Mouse (Mus musculus): ENCODE data around the gene Rab21. TPM values are rescaled to one million over a fixed set of nuclear protein-coding genes. Genes with fewer than 3 reads are reported as not detected.

The Rab21 gene
- polyA plus RNA-seq, 1 experiment from 2014 or later, result 2.6 TPM

DNA sequence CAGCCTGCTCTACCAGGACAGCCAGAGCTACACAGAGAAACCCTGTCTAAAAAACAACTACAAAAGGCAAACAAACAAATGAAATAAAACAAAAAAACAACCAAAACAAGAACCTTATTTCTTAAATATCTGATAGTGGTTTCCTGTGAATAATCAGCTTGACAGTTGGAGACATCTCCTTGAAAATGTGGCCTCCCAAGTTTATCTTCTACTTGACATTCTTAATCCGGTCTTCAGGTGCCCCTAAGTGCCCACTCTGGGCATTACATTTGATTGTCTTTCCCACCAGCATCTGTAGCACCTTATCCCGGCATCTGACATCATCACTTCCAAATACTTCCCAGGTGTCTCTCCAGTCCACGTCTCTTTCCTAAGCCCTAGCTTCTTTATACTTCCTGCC lies 61.9 kb downstream of the Rab21 start:
- H3K36me3 ChIP-seq, result no peaks in the 10 kb centered on the region
- WGBS, result 78% methylated on average over 3 of the region's 3 CpGs

DNA sequence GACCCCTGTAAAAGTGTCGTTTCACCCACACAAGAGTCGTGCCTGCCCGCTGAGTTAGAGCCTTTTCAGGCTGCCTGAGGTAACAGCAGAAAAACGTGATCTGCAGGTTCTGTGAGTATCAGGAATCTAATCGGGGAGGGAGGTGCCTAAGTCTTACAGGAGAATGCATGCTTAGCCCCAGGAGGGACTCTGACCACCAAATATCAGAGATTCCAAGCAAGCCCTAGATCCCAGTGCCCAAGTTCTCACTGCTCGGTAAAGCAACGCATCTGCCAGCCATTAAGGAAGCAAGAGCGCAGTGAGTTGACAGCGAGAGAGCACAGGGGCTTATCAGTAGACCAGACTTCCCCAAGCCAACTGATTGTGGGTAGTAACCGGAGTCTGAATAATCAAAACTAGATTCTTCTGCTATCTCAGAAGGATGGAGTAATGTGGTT lies 63.1 kb downstream of the Rab21 start:
- DNase-seq (ENCODE audit: low spot score), result peak; percentile 43
- Histone ChIP-seq H3K9me3 (replicated peaks) (no peaks in the 10 kb centered on the region), H3K27me3 (ENCODE audit: low read depth, poor library complexity, severe bottlenecking) (no peaks in the 10 kb centered on the region), H3K4me1 (peaks cover 34% of the 10 kb centered on the region), H3K4me3 (peak overlapping the region; percentile 97), H3K36me3 (no peaks in the 10 kb centered on the region), H3K27ac (peak overlapping the region; percentile 63)
- 13% methylated on average over 10 of the region's 10 CpGs for WGBS

More for the DNA sequence above, 61.9 kb downstream of the Rab21 start:
- H3K27me3 ChIP-seq (ENCODE audit: low read depth, poor library complexity, severe bottlenecking), result no peaks in the 10 kb centered on the region
- no peak for DNase-seq (ENCODE audit: low spot score)
- H3K4me1 ChIP-seq, result peaks cover 26% of the 10 kb centered on the region
- H3K9me3 ChIP-seq (replicated peaks), result no peaks in the 10 kb centered on the region
- H3K4me3 ChIP-seq, result no peak overlapping the region
- no peak overlapping the region for H3K27ac ChIP-seq

DNA sequence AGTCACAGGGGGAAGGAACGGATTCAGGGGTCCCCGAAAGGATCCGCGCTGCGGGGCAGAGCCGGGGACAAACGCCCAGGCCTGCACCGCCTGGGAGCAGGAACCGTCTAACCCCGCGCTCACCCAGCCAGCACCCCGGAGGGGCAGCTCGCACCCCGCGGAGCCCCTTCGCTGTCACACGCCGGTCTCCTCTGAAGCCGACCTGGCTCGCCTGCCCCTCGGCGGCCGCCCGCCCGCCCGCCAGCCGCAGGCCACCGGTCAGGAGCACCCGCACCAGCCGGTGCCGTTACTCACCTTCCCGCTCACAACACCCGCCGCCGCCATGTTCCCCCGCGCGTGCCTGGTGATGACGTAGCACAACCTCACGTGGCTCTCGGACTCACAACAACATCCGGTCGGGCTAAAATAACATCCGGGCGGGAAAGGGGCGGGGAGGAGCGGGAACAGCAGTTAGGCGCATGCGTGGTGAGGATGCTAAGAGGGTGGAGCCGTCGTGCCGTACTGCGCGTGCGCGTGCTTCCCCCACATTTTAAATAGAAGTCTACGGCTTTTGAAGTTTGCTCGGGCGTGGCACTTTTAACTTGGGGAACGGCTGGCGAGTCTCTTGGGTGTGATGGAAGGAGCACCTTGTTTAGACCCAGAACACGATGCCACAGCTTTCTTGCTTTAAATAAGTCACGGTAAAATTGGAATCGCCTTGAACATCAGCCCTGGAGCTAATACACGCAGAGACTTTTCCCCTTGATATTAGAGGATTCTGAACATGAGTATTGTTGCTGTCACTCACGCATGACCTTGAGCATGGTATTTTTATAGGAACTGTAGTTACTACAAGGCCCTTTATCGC lies 64.1 kb downstream of the Rab21 start, which contains the start of gene Tbc1d15:
TSS of gene Tbc1d15 (minus strand) at position 380 of the 847 bp plus-strand sequence.
- no peaks in the 10 kb centered on the region for H3K27me3 ChIP-seq (ENCODE audit: low read depth, poor library complexity, severe bottlenecking)
- peak; percentile 99 for DNase-seq (ENCODE audit: low spot score)
- H3K9me3 ChIP-seq (replicated peaks), result no peaks in the 10 kb centered on the region
- WGBS, result under 1% methylated on average over 67 of the region's 67 CpGs
- peak within 1 kb of the TSS; percentile 97 for H3K4me3 ChIP-seq
- H3K36me3 ChIP-seq, result no peaks in the 10 kb centered on the region
- H3K27ac ChIP-seq, result peak within 1 kb of the TSS; percentile 91
- peaks cover 34% of the 10 kb centered on the region for H3K4me1 ChIP-seq

DNA sequence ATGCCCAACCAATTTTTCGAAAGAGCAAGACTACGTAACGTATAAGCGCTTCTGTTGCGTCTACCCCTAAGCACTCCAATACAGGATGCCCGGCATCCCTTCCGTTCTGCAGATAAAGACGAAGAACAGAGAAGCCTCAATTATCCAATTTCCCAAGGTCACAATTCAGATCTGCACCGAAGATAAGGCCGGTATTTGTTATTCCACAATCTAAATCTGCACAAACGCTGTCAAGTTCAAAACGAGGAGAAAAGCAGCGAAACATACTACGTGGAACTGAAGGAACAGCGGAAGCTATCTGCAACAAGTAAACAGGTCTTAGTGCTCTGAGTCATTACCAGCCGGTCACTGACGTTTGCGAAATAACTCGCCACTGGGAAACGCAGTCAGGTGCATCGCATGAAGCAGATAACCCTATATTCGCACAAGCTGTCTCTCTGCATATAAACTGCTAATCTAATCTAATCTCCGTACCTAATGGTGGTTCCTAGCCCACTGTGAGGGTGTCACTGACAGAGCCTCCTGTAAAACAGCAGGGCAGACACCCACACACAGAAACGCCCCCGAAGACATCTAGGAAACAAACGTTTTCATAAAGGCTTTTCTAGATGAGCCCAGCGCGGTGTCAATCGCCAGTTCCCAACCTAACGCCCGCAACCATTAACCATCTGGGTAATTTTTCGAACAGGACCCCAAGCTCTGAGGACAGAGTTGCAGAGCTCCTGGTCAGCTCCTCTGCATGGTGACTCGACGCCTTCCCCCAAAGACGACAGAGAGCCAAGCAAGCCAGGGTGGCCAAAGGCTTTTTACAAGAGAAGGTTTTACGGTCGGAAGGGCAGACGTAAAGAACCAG lies 64.9 kb downstream of the Rab21 start:
- Histone ChIP-seq H3K27ac (peak overlapping the region; percentile 91), H3K27me3 (ENCODE audit: low read depth, poor library complexity, severe bottlenecking) (no peaks in the 10 kb centered on the region), H3K9me3 (replicated peaks) (no peaks in the 10 kb centered on the region), H3K4me1 (peaks cover 34% of the 10 kb centered on the region), H3K36me3 (no peaks in the 10 kb centered on the region), H3K4me3 (peak overlapping the region; percentile 97)
- no peak for DNase-seq (ENCODE audit: low spot score)
- WGBS, result 34% methylated on average over 38 of the region's 38 CpGs

DNA sequence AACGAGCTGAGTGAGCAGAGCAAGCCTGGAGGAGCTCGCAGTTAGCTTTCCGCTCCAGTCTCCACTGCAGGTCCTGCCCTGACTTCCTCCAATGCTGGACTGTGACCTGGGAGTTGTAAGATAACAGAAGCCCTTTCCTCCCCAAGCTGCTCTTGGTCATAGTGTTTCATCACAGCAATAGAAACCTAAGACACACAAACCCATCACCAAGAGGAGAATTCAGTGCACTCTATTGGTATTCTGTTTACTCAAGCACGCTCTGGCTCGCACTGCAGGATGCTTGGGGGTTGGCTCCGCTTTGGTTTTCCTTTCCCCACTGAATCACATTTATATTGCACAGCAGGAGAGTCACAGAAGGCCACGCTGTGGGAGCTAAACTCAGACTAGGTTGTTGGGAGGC lies 67.4 kb downstream of the Rab21 start:
- Histone ChIP-seq H3K27ac (no peak overlapping the region), H3K4me3 (no peak overlapping the region), H3K27me3 (ENCODE audit: low read depth, poor library complexity, severe bottlenecking) (no peaks in the 10 kb centered on the region), H3K9me3 (replicated peaks) (no peaks in the 10 kb centered on the region), H3K4me1 (peaks cover 34% of the 10 kb centered on the region), H3K36me3 (no peaks in the 10 kb centered on the region)
- no peak for DNase-seq (ENCODE audit: low spot score)
- WGBS, result 69% methylated on average over 7 of the region's 7 CpGs

DNA sequence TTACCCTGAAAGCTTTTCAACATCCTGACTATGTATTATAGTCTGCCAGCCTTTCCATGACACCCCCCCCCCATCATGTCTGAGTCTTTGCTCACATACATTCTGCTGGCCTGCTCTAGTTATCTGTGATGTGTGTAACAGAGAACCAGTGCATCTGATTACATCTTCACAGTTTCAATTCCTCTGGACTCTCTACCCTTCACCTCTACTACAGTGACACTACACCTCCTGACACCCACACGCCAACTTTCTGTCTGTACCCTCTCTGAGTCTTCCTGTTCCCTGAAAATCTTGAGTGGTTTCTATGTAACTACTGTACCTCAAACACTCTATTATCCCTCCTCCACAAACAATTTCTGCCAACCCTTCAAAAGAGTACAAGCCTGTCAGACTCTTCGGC lies 69.9 kb downstream of the Rab21 start:
- Histone ChIP-seq H3K4me1 (peaks cover 26% of the 10 kb centered on the region), H3K27me3 (ENCODE audit: low read depth, poor library complexity, severe bottlenecking) (no peaks in the 10 kb centered on the region), H3K27ac (no peak overlapping the region), H3K36me3 (no peaks in the 10 kb centered on the region; the same call in 1 of the 2 replicates), H3K9me3 (replicated peaks) (no peaks in the 10 kb centered on the region), H3K4me3 (no peak overlapping the region)
- no peak for DNase-seq (ENCODE audit: low spot score)
- WGBS, result 95% methylated on average over 2 of the region's 2 CpGs

DNA sequence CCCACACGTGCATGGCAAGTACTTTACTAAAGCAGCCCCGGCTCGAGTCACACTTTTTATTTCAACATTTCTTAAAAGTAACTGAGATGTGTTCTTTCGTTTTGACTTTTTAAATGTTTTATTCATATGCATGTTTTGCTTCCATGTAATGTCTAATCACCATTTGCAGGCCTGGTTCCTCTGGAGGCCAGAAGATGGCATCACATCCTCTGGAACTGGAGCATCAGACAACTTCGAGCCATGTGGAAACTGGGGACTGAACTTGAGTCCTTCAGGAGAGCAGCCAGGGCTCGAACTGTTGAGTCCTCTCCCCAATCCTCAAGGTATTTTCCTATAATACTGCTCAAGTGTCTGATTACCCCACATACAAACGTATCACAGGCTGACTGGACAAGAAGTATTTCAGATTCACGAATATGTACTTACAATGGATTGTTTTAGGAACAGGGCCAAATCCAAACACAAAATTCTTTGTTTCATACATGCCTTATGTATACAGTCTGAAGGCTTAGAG lies 74.3 kb downstream of the Rab21 start:
- no peaks in the 10 kb centered on the region for H3K4me1 ChIP-seq
- H3K27ac ChIP-seq, result no peak overlapping the region
- peaks cover 38% of the 10 kb centered on the region for H3K36me3 ChIP-seq
- H3K4me3 ChIP-seq, result no peak overlapping the region
- DNase-seq (ENCODE audit: low spot score), result no peak
- no peaks in the 10 kb centered on the region for H3K27me3 ChIP-seq (ENCODE audit: low read depth, poor library complexity, severe bottlenecking)
- no peaks in the 10 kb centered on the region for H3K9me3 ChIP-seq (replicated peaks)
- WGBS, result 88% methylated on average over 8 of the region's 8 CpGs

DNA sequence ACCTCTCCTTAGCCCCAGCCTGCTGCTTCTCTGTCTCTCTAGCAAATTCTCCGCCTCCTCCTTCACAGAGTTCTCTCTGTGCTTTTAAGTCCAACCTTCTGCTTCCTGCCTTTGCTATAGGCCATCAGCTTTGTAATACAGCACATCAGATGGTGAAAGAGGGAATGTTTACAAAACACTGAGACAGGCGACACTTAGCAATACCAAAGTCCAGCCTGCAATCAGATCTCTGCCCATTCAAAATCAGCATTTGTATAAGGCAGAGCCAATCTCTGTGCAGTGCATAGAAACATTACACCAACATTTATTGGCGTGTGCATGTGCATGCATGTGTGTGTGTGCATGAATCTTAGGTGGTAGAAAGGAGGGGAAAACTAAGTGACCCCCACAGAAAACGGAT lies 77.5 kb downstream of the Rab21 start:
- Histone ChIP-seq H3K36me3 (peaks cover 52% of the 10 kb centered on the region), H3K4me1 (no peaks in the 10 kb centered on the region), H3K9me3 (replicated peaks) (no peaks in the 10 kb centered on the region), H3K27me3 (ENCODE audit: low read depth, poor library complexity, severe bottlenecking) (no peaks in the 10 kb centered on the region), H3K27ac (no peak overlapping the region), H3K4me3 (no peak overlapping the region)
- WGBS, result 90% methylated on average over 4 of the region's 4 CpGs
- no peak for DNase-seq (ENCODE audit: low spot score)

Other genes with a start within 250 kb of the Rab21 start
- 0.18 TPM in 1 of 2 replicates, not detected in the other for gene Tph2, start 130.6 kb downstream of the Rab21 start, polyA plus RNA-seq (2016; fragmentation: Nextera tagmentation; extraction: Ambion mirVana)
- gene Tbc1d15, start 64.1 kb downstream of the Rab21 start, polyA plus RNA-seq (2016; fragmentation: Nextera tagmentation; extraction: Ambion mirVana), result 51.7 and 57.6 TPM in 2 replicates
- 21.2 and 26.2 TPM in 2 replicates for gene Tmem19, start 46.9 kb upstream of the Rab21 start, polyA plus RNA-seq (2016; fragmentation: Nextera tagmentation; extraction: Ambion mirVana)
- gene Thap2, start 68.8 kb upstream of the Rab21 start, polyA plus RNA-seq (2016; fragmentation: Nextera tagmentation; extraction: Ambion mirVana), result 21.7 and 24.0 TPM in 2 replicates
- 16.7 and 18.0 TPM in 2 replicates for gene Zfc3h1, start 69.4 kb upstream of the Rab21 start, polyA plus RNA-seq (2016; fragmentation: Nextera tagmentation; extraction: Ambion mirVana)

Measured in limb, embryonic 10.5 days (tissue).